Mouse (Mus musculus): Measurements from ENCODE around the gene Gnao1. TPM values are rescaled to one million over a fixed set of nuclear protein-coding genes. Genes with fewer than 3 reads are reported as not detected.

The Gnao1 gene
- total RNA-seq, 1 experiment from 2014 or later: 0.48 TPM

- no peak for ATAC-seq (replicated peaks; ENCODE audit: insufficient number of reproducible peaks, low FRiP score, low TSS enrichment, poor library complexity, severe bottlenecking)
Observed at GRCm38 (mm10) chr8:93840956-93841752, 31.4 kb downstream of the Gnao1 start.

GRCm38 (mm10) chr8:93842574-93842973, 32.8 kb downstream of the Gnao1 start:
- no peak for ATAC-seq (replicated peaks; ENCODE audit: insufficient number of reproducible peaks, low FRiP score, low TSS enrichment, poor library complexity, severe bottlenecking)

GRCm38 (mm10) chr8:93843858-93844502, 34.2 kb downstream of the Gnao1 start:
- ATAC-seq (replicated peaks; ENCODE audit: insufficient number of reproducible peaks, low FRiP score, low TSS enrichment, poor library complexity, severe bottlenecking): no peak

GRCm38 (mm10) chr8:93845186-93845585, 35.4 kb downstream of the Gnao1 start:
- no peak for ATAC-seq (replicated peaks; ENCODE audit: insufficient number of reproducible peaks, low FRiP score, low TSS enrichment, poor library complexity, severe bottlenecking)

GRCm38 (mm10) chr8:93852087-93852645, 42.4 kb downstream of the Gnao1 start:
- no peak for ATAC-seq (replicated peaks; ENCODE audit: insufficient number of reproducible peaks, low FRiP score, low TSS enrichment, poor library complexity, severe bottlenecking)

- no peak for ATAC-seq (replicated peaks; ENCODE audit: insufficient number of reproducible peaks, low FRiP score, low TSS enrichment, poor library complexity, severe bottlenecking)
Observed at GRCm38 (mm10) chr8:93852851-93853461, 43.2 kb downstream of the Gnao1 start.

- ATAC-seq (replicated peaks; ENCODE audit: insufficient number of reproducible peaks, low FRiP score, low TSS enrichment, poor library complexity, severe bottlenecking): no peak
Observed at GRCm38 (mm10) chr8:93854676-93855075, 44.9 kb downstream of the Gnao1 start.

- no peak for ATAC-seq (replicated peaks; ENCODE audit: insufficient number of reproducible peaks, low FRiP score, low TSS enrichment, poor library complexity, severe bottlenecking)
Observed at GRCm38 (mm10) chr8:93855272-93855671, 45.5 kb downstream of the Gnao1 start.

GRCm38 (mm10) chr8:93857144-93857543, 47.4 kb downstream of the Gnao1 start:
- ATAC-seq (replicated peaks; ENCODE audit: insufficient number of reproducible peaks, low FRiP score, low TSS enrichment, poor library complexity, severe bottlenecking): no peak

GRCm38 (mm10) chr8:93858286-93858685, 48.5 kb downstream of the Gnao1 start:
- no peak for ATAC-seq (replicated peaks; ENCODE audit: insufficient number of reproducible peaks, low FRiP score, low TSS enrichment, poor library complexity, severe bottlenecking)

- ATAC-seq (replicated peaks; ENCODE audit: insufficient number of reproducible peaks, low FRiP score, low TSS enrichment, poor library complexity, severe bottlenecking): no peak
Observed at GRCm38 (mm10) chr8:93860020-93860419, 50.3 kb downstream of the Gnao1 start.

GRCm38 (mm10) chr8:93864064-93864463, 54.3 kb downstream of the Gnao1 start:
- ATAC-seq (replicated peaks; ENCODE audit: insufficient number of reproducible peaks, low FRiP score, low TSS enrichment, poor library complexity, severe bottlenecking): no peak

- no peak for ATAC-seq (replicated peaks; ENCODE audit: insufficient number of reproducible peaks, low FRiP score, low TSS enrichment, poor library complexity, severe bottlenecking)
Observed at GRCm38 (mm10) chr8:93866271-93866670, 56.5 kb downstream of the Gnao1 start.

- no peak for ATAC-seq (replicated peaks; ENCODE audit: insufficient number of reproducible peaks, low FRiP score, low TSS enrichment, poor library complexity, severe bottlenecking)
Observed at GRCm38 (mm10) chr8:93868486-93869221, 58.9 kb downstream of the Gnao1 start.

GRCm38 (mm10) chr8:93871275-93871674, 61.5 kb downstream of the Gnao1 start:
- no peak for ATAC-seq (replicated peaks; ENCODE audit: insufficient number of reproducible peaks, low FRiP score, low TSS enrichment, poor library complexity, severe bottlenecking)

- ATAC-seq (replicated peaks; ENCODE audit: insufficient number of reproducible peaks, low FRiP score, low TSS enrichment, poor library complexity, severe bottlenecking): no peak
Observed at GRCm38 (mm10) chr8:93878396-93878795, 68.6 kb downstream of the Gnao1 start.

- no peak for ATAC-seq (replicated peaks; ENCODE audit: insufficient number of reproducible peaks, low FRiP score, low TSS enrichment, poor library complexity, severe bottlenecking)
Observed at GRCm38 (mm10) chr8:93879966-93880365, 70.2 kb downstream of the Gnao1 start.

GRCm38 (mm10) chr8:93881381-93881780, 71.6 kb downstream of the Gnao1 start:
- ATAC-seq (replicated peaks; ENCODE audit: insufficient number of reproducible peaks, low FRiP score, low TSS enrichment, poor library complexity, severe bottlenecking): no peak

- no peak for ATAC-seq (replicated peaks; ENCODE audit: insufficient number of reproducible peaks, low FRiP score, low TSS enrichment, poor library complexity, severe bottlenecking)
Observed at GRCm38 (mm10) chr8:93883241-93883640, 73.5 kb downstream of the Gnao1 start.

Measured in monocyte, adult 5-6 weeks (primary cell).